Mouse (Mus musculus) liver, embryonic 16.5 days (tissue): Measurements from ENCODE around the gene Med12. TPM values are rescaled to one million over a fixed set of nuclear protein-coding genes. Genes with fewer than 3 reads are reported as not detected.

Experiments
- ATAC-seq: fragments of 200-750 bp; cut with Nextera tagmentation; 2 replicates; pipeline ENCODE4 v1.8.0; 2017; ENCODE audit warnings: low read depth, mild to moderate bottlenecking, moderate number of reproducible peaks, moderate library complexity
- H3K27ac ChIP-seq: fragments of 300-500 bp; sonication (generic); 2 replicates; pipeline ENCODE4 v1.5.1; 2014; ENCODE audit warnings: mild to moderate bottlenecking, low read length
- H3K27me3 ChIP-seq: fragments of 300-500 bp; sonication (generic); 2 replicates; pipeline ENCODE4 v1.6.1; 2014; ENCODE audit warnings: low read depth, low read length, mixed read lengths; ENCODE audit not compliant: control insufficient read depth, insufficient read depth
- H3K36me3 ChIP-seq: fragments of 300-500 bp; sonication (generic); 2 replicates; pipeline ENCODE4 v1.6.1; 2014; ENCODE audit warnings: mild to moderate bottlenecking; ENCODE audit not compliant: control insufficient read depth, insufficient read depth
- H3K4me1 ChIP-seq: fragments of 300-500 bp; sonication (generic); 2 replicates; pipeline ENCODE4 v1.6.1; 2014; ENCODE audit warnings: low read depth, low read length, mixed read lengths; ENCODE audit not compliant: control insufficient read depth
- H3K4me2 ChIP-seq: fragments of 300-500 bp; sonication (generic); 2 replicates; pipeline ENCODE4 v1.6.1; 2014; ENCODE audit warnings: low read depth, low read length, mixed read lengths
- H3K4me3 ChIP-seq: fragments of 300-500 bp; sonication (generic); 2 replicates; pipeline ENCODE4 v1.5.1; 2014; ENCODE audit warnings: low read depth, mild to moderate bottlenecking, low read length
- H3K9ac ChIP-seq: fragments of 300-500 bp; sonication (generic); 2 replicates; pipeline ENCODE4 v1.6.1; 2014; ENCODE audit warnings: low read depth, low read length
- H3K9me3 ChIP-seq: fragments of 300-500 bp; sonication (generic); replicated peaks from 2 replicates; pipeline ENCODE4 v1.6.1; 2016; ENCODE audit warnings: low read length; ENCODE audit not compliant: control insufficient read depth
- WGBS: fragments of 180-500 bp; shearing (Covaris S2); extraction: QIAGEN DNeasy Blood & Tissue Kit; methylation state at CpG from one replicate; pipeline ENCODE4 v1.1.7; 2014; ENCODE audit not compliant: insufficient replicate concordance; 5-methylcytosine and 5-hydroxymethylcytosine counted together
- polyA plus RNA-seq: library from polyadenylated mRNA; unstranded; fragments of >200 nt; fragmentation: Nextera tagmentation; extraction: Ambion mirVana; gene quantifications from 2 replicates; pipeline ENCODE4 v1.2.1, GENCODE M21; 2015

Gene Med12
- polyA plus RNA-seq, 1 experiment from 2014 or later, result 25.5 TPM

DNA sequence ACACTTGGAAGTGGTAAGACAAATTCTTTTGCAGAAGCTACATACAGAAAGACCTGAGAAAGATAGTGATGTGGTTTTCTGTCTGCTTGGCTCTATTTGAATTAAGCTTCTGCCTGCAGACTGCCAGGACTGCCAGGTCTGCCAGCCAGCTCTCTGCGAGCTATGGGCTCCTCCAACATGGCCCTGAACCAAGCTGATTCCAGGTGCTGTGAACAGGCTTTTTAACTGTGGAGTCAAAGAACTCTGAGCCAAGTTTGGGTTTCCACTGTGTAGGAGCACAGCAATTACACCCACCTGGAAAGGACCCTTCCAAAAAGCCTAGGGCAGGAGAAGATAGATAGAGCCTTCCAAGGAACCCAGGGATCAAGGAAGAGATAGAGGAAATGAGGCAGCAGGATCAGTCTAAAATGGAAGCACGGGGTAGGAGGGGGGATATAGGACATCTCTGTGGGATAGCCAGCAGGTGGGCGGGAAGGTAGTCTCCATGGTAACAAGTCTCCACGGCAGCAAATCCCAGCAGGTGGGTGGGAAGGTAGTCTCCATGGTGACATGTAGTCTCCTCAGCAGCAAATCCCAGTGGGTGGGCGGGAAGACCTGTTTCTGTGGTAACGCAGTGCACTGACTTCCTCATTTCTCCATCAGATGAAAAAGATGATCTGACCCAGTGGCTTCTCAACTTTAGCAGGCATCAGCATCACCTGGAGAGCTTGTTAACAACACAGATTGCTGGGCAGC lies 40.0 kb downstream of the Med12 start:
- no peak overlapping the region for H3K4me2 ChIP-seq
- H3K27ac ChIP-seq, result no peak overlapping the region
- H3K27me3 ChIP-seq, result peaks cover 15% of the 10 kb centered on the region
- no peak for ATAC-seq
- no peaks in the 10 kb centered on the region for H3K36me3 ChIP-seq
- no peaks in the 10 kb centered on the region for H3K9me3 ChIP-seq
- 42% methylated on average over 6 of the region's 6 CpGs for WGBS
- H3K4me1 ChIP-seq, result no peaks in the 10 kb centered on the region
- no peak overlapping the region for H3K9ac ChIP-seq
- no peak overlapping the region for H3K4me3 ChIP-seq

DNA sequence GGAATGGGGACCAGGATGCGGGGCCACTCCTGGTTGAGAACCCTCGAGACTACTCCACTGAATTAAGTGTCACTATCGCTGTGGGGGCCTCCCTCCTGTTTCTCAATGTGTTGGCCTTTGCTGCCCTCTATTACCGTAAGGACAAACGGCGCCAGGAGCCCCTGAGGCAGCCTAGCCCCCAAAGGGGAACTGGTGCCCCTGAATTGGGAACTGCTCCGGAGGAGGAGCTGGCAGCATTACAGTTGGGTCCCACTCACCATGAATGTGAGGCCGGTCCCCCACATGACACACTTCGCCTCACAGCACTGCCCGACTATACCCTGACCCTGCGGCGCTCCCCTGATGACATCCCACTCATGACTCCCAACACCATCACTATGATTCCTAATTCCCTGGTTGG lies 45.9 kb downstream of the Med12 start:
- no peak for ATAC-seq
- Histone ChIP-seq H3K4me1 (no peaks in the 10 kb centered on the region), H3K27me3 (peaks cover 4% of the 10 kb centered on the region), H3K9me3 (no peaks in the 10 kb centered on the region), H3K27ac (no peak overlapping the region), H3K4me2 (no peak overlapping the region), H3K4me3 (no peak overlapping the region), H3K36me3 (no peaks in the 10 kb centered on the region), H3K9ac (no peak overlapping the region)
- WGBS, result 76% methylated on average over 12 of the region's 12 CpGs

- Histone ChIP-seq H3K9ac (no peak overlapping the region), H3K9me3 (no peaks in the 10 kb centered on the region), H3K27me3 (no peaks in the 10 kb centered on the region), H3K36me3 (no peaks in the 10 kb centered on the region), H3K4me3 (no peak overlapping the region), H3K27ac (peak overlapping the region; percentile 64), H3K4me2 (no peak overlapping the region), H3K4me1 (no peaks in the 10 kb centered on the region; the same call in 1 of the 2 replicates)
- peak; percentile 77 for ATAC-seq
- 41% methylated on average over 8 of the region's 8 CpGs for WGBS
Measured at GRCm38 (mm10) chrX:101325989-101326899, 52.4 kb downstream of the Med12 start.

GRCm38 (mm10) chrX:101329372-101330028 lies 55.7 kb downstream of the Med12 start:
- H3K27ac ChIP-seq, result peak overlapping the region; percentile 41; the same call in 1 of the 2 replicates
- no peaks in the 10 kb centered on the region for H3K36me3 ChIP-seq
- H3K9me3 ChIP-seq, result no peaks in the 10 kb centered on the region
- peaks cover 6% of the 10 kb centered on the region for H3K4me1 ChIP-seq
- 33% methylated on average over 10 of the region's 10 CpGs for whole genome bisulfite sequencing
- no peak for ATAC-seq
- no peak overlapping the region for H3K4me2 ChIP-seq
- H3K9ac ChIP-seq, result no peak overlapping the region
- H3K4me3 ChIP-seq, result no peak overlapping the region
- H3K27me3 ChIP-seq, result no peaks in the 10 kb centered on the region

DNA sequence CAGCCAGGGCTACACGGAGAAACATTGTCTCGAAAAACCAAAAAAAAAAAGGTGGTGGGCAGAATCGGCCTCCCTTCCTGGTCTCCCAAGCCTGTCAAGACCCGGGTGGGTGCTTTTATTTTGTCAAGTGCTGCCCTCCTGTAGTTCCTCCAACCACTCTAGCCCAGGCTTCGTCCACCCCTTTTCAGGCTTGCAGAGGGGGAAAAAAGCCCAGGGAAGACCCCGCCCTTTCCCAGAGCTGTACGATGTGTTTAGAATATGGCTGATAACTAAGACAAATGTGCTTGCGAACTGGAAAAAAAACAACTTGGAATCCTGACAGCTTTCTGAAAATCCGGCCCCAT lies 58.2 kb downstream of the Med12 start:
- ATAC-seq, result no peak
- Histone ChIP-seq H3K36me3 (no peaks in the 10 kb centered on the region), H3K27me3 (no peaks in the 10 kb centered on the region), H3K4me3 (peak overlapping the region; percentile 64), H3K9ac (peak overlapping the region; percentile 68), H3K4me2 (peak overlapping the region; percentile 59), H3K4me1 (peaks cover 6% of the 10 kb centered on the region), H3K27ac (peak overlapping the region; percentile 88), H3K9me3 (no peaks in the 10 kb centered on the region)
- 30% methylated on average over 9 of the region's 9 CpGs for WGBS

GRCm38 (mm10) chrX:101332375-101333211 lies 58.8 kb downstream of the Med12 start:
- WGBS, result 15% methylated on average over 45 of the region's 49 CpGs
- Histone ChIP-seq H3K36me3 (no peaks in the 10 kb centered on the region), H3K27me3 (no peaks in the 10 kb centered on the region), H3K9me3 (no peaks in the 10 kb centered on the region), H3K4me2 (peak overlapping the region; percentile 83), H3K4me3 (peak overlapping the region; percentile 64), H3K27ac (peak overlapping the region; percentile 88), H3K9ac (peak overlapping the region; percentile 72), H3K4me1 (peaks cover 6% of the 10 kb centered on the region)
- ATAC-seq, result peak; percentile 97

GRCm38 (mm10) chrX:101334606-101335005 lies 60.8 kb downstream of the Med12 start:
- ATAC-seq, result no peak
- H3K9me3 ChIP-seq, result no peaks in the 10 kb centered on the region
- no peak overlapping the region for H3K9ac ChIP-seq
- H3K4me1 ChIP-seq, result peaks cover 6% of the 10 kb centered on the region
- no peak overlapping the region for H3K27ac ChIP-seq
- H3K4me2 ChIP-seq, result no peak overlapping the region
- WGBS, result 76% methylated on average over 5 of the region's 5 CpGs
- H3K36me3 ChIP-seq, result no peaks in the 10 kb centered on the region
- no peak overlapping the region for H3K4me3 ChIP-seq
- no peaks in the 10 kb centered on the region for H3K27me3 ChIP-seq

- no peak overlapping the region for H3K4me3 ChIP-seq
- H3K27me3 ChIP-seq, result no peaks in the 10 kb centered on the region
- no peak overlapping the region for H3K4me2 ChIP-seq
- H3K36me3 ChIP-seq, result no peaks in the 10 kb centered on the region
- no peaks in the 10 kb centered on the region for H3K9me3 ChIP-seq
- ATAC-seq, result no peak
- H3K9ac ChIP-seq, result no peak overlapping the region
- WGBS, result 38% methylated on average over 4 of the region's 4 CpGs
- no peak overlapping the region for H3K27ac ChIP-seq
- no peaks in the 10 kb centered on the region; the same call in 1 of the 2 replicates for H3K4me1 ChIP-seq
Measured at GRCm38 (mm10) chrX:101338666-101339065, 64.8 kb downstream of the Med12 start.
